Mouse (Mus musculus): ENCODE data around the gene Gm11077. TPM values are rescaled to one million over a fixed set of nuclear protein-coding genes. Genes with fewer than 3 reads are reported as not detected.
A peak's percentile ranks its signal among the peaks of the same experiment; 100 is the strongest.

Gm11077 gene
- total RNA-seq, 1 experiment: not detected

DNA sequence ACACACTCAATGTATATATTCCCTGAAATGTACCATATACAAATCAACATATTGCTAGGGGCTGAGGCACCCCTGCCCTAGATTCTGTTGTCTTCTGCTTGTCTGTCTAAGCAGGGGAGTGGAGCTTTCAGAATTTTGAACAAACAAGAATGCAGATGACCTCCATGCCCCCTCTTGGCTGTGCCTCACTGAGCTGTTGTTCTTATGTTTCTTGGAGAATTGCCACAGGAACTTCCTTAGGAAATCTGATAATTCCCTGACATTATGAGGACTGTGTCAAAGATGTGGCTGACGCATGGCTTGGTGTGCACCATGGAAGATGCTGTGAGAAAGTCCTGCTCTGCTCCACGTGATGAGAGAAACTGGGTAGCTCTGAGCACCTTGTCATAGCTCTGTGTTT is 57.0 kb downstream of the Gm11077 start:
- Histone ChIP-seq H3K4me3 (ENCODE audit: insufficient read depth in 1 of 2, low read depth in 1 of 2, low read length in 2 of 2, poor library complexity in 1 of 2, severe bottlenecking in 1 of 2) (no peak overlapping the region), H3K9ac (ENCODE audit: insufficient read depth, low read depth, low read length, poor library complexity, severe bottlenecking) (no peak overlapping the region), H3K36me3 (ENCODE audit: control insufficient read depth, insufficient read depth, low read length, poor library complexity, severe bottlenecking) (no peaks in the 10 kb centered on the region), H3K9me3 (ENCODE audit: control insufficient read depth, insufficient read depth, low read depth, low read length) (no peaks in the 10 kb centered on the region), H3K4me1 (ENCODE audit: control insufficient read depth in 2 of 2, insufficient read depth in 2 of 2, low read length in 2 of 2, poor library complexity in 1 of 2) (no peaks in the 10 kb centered on the region), H3K27ac (ENCODE audit: insufficient read depth, low read depth, low read length, poor library complexity, severe bottlenecking) (no peak overlapping the region)
- in situ Hi-C loops (cut with MboI; ENCODE audit: low sequenced_read_pairs in 2 of 2, unreplicated experiment in 2 of 2): no loop called here
- TF ChIP-seq HCFC1 (IDR thresholded peaks at IDR 0.05; ENCODE audit: borderline replicate concordance, insufficient read depth, low read length) (no peak), MAFK (IDR thresholded peaks at IDR 0.05; ENCODE audit: insufficient read depth, low read depth, low read length) (no peak), ZC3H11A (IDR thresholded peaks at IDR 0.05; ENCODE audit: borderline replicate concordance, low read depth, low read length) (no peak), CHD2 (IDR thresholded peaks at IDR 0.05; ENCODE audit: low read depth, low read length) (no peak), ZNF384 (IDR thresholded peaks at IDR 0.05; ENCODE audit: low read depth, low read length) (no peak)
- DNase-seq (ENCODE audit: low read depth, low spot score): no peak

DNA sequence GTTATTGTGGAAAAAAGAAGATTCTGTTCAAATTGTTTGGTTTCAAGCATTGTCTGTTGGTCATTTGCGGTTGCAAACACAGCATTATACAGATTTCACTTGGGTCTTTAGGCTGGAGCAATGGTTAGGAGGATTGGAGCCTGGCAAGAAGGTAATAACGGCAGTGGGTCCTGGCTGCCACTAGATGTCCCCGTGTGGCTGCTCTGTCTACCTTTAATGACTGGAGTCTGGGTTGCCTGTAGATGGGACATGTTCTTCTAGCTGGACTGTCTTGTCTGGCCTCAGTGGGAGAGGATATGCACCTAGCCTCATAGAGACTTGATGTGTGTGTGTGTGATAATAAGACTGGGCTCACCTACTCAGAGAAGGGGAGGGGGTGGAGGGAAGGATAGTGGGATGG is 60.8 kb downstream of the Gm11077 start:
- in situ Hi-C loops (cut with MboI; ENCODE audit: low sequenced_read_pairs in 2 of 2, unreplicated experiment in 2 of 2): no loop called here
- DNase-seq (ENCODE audit: low read depth, low spot score): peak; percentile 24
- TF ChIP-seq HCFC1 (IDR thresholded peaks at IDR 0.05; ENCODE audit: borderline replicate concordance, insufficient read depth, low read length): no peak
- no peak for TF ChIP-seq CHD2 (IDR thresholded peaks at IDR 0.05; ENCODE audit: low read depth, low read length)
- peak; percentile 43; the same call in 1 of the 2 replicates for TF ChIP-seq ZC3H11A (IDR thresholded peaks at IDR 0.05; ENCODE audit: borderline replicate concordance, low read depth, low read length)

DNA sequence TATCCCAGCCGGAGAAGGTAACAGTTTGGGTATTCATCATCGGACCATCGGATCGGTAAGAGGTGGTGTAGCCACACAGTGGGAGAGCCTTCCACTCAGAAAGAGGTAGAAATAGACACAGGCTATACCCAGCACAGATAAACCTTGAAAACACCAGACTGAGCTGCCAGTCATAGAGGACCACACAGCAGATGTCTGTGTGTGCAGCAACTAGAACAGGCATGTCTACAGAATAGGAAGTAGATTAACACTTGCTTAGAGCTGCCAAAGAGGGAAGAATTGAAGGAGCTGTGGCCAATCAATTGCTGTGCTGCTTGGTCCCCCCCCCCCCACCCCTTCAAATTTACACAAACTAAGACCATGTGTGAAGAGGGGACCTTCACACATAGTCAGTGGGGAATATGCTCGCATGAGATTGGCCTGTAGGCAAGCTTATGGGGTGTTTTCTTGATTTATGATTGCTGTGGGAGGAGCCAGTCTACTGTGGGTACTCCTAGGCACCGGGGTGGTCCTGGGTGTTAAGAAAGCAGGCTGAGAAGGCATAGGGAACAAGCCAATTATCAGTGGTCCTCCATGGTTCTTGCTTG is 64.7 kb downstream of the Gm11077 start:
- no peaks in the 10 kb centered on the region for H3K36me3 ChIP-seq (ENCODE audit: control insufficient read depth, insufficient read depth, low read length, poor library complexity, severe bottlenecking)
- TF ChIP-seq ZNF384 (IDR thresholded peaks at IDR 0.05; ENCODE audit: low read depth, low read length): no peak
- no peak for TF ChIP-seq ZC3H11A (IDR thresholded peaks at IDR 0.05; ENCODE audit: borderline replicate concordance, low read depth, low read length)
- no peak for TF ChIP-seq MAFK (IDR thresholded peaks at IDR 0.05; ENCODE audit: insufficient read depth, low read depth, low read length)
- no peaks in the 10 kb centered on the region for H3K4me1 ChIP-seq (ENCODE audit: control insufficient read depth in 2 of 2, insufficient read depth in 2 of 2, low read length in 2 of 2, poor library complexity in 1 of 2)
- no peak for DNase-seq (ENCODE audit: low read depth, low spot score)
- no peak overlapping the region for H3K4me3 ChIP-seq (ENCODE audit: insufficient read depth in 1 of 2, low read depth in 1 of 2, low read length in 2 of 2, poor library complexity in 1 of 2, severe bottlenecking in 1 of 2)
- no peaks in the 10 kb centered on the region for H3K9me3 ChIP-seq (ENCODE audit: control insufficient read depth, insufficient read depth, low read depth, low read length)
- no peak overlapping the region for H3K27ac ChIP-seq (ENCODE audit: insufficient read depth, low read depth, low read length, poor library complexity, severe bottlenecking)
- in situ Hi-C loops (cut with MboI; ENCODE audit: low sequenced_read_pairs in 2 of 2, unreplicated experiment in 2 of 2): no loop called here
- H3K9ac ChIP-seq (ENCODE audit: insufficient read depth, low read depth, low read length, poor library complexity, severe bottlenecking): no peak overlapping the region

More for the DNA sequence above, 60.8 kb downstream of the Gm11077 start:
- H3K9me3 ChIP-seq (ENCODE audit: control insufficient read depth, insufficient read depth, low read depth, low read length): no peaks in the 10 kb centered on the region
- H3K27ac ChIP-seq (ENCODE audit: insufficient read depth, low read depth, low read length, poor library complexity, severe bottlenecking): no peak overlapping the region
- H3K9ac ChIP-seq (ENCODE audit: insufficient read depth, low read depth, low read length, poor library complexity, severe bottlenecking): no peak overlapping the region
- no peaks in the 10 kb centered on the region for H3K4me1 ChIP-seq (ENCODE audit: control insufficient read depth in 2 of 2, insufficient read depth in 2 of 2, low read length in 2 of 2, poor library complexity in 1 of 2)
- no peaks in the 10 kb centered on the region for H3K36me3 ChIP-seq (ENCODE audit: control insufficient read depth, insufficient read depth, low read length, poor library complexity, severe bottlenecking)
- no peak overlapping the region for H3K4me3 ChIP-seq (ENCODE audit: insufficient read depth in 1 of 2, low read depth in 1 of 2, low read length in 2 of 2, poor library complexity in 1 of 2, severe bottlenecking in 1 of 2)

DNA sequence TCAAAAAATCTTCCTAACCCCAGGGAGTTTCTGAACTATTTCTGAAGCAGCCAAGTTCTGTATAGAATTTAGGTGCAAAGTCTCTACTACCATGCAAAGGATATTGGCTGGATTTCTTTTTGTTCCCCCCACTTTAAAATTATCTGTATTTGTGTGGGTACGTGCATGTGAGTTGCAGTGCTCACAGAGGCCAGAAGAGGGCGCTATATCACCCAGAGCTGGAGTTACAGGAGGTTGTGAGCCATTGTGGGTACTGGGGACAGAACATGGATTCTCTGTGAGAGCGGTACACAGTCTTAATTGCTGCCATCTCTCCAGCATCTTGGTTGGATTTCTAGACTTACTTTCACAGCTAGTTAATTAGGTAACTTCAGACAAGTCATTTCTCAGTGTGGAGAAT is 69.8 kb downstream of the Gm11077 start:
- H3K36me3 ChIP-seq (ENCODE audit: control insufficient read depth, insufficient read depth, low read length, poor library complexity, severe bottlenecking): no peaks in the 10 kb centered on the region
- no peaks in the 10 kb centered on the region for H3K9me3 ChIP-seq (ENCODE audit: control insufficient read depth, insufficient read depth, low read depth, low read length)
- TF ChIP-seq ZNF384 (IDR thresholded peaks at IDR 0.05; ENCODE audit: low read depth, low read length) (no peak), CHD2 (IDR thresholded peaks at IDR 0.05; ENCODE audit: low read depth, low read length) (no peak), ZC3H11A (IDR thresholded peaks at IDR 0.05; ENCODE audit: borderline replicate concordance, low read depth, low read length) (no peak), MAFK (IDR thresholded peaks at IDR 0.05; ENCODE audit: insufficient read depth, low read depth, low read length) (no peak)
- H3K9ac ChIP-seq (ENCODE audit: insufficient read depth, low read depth, low read length, poor library complexity, severe bottlenecking): no peak overlapping the region
- H3K27ac ChIP-seq (ENCODE audit: insufficient read depth, low read depth, low read length, poor library complexity, severe bottlenecking): no peak overlapping the region
- H3K4me3 ChIP-seq (ENCODE audit: insufficient read depth in 1 of 2, low read depth in 1 of 2, low read length in 2 of 2, poor library complexity in 1 of 2, severe bottlenecking in 1 of 2): no peak overlapping the region
- no peak for DNase-seq (ENCODE audit: low read depth, low spot score)
- in situ Hi-C loops (cut with MboI; ENCODE audit: low sequenced_read_pairs in 2 of 2, unreplicated experiment in 2 of 2): no loop called here
- H3K4me1 ChIP-seq (ENCODE audit: control insufficient read depth in 2 of 2, insufficient read depth in 2 of 2, low read length in 2 of 2, poor library complexity in 1 of 2): no peaks in the 10 kb centered on the region

DNA sequence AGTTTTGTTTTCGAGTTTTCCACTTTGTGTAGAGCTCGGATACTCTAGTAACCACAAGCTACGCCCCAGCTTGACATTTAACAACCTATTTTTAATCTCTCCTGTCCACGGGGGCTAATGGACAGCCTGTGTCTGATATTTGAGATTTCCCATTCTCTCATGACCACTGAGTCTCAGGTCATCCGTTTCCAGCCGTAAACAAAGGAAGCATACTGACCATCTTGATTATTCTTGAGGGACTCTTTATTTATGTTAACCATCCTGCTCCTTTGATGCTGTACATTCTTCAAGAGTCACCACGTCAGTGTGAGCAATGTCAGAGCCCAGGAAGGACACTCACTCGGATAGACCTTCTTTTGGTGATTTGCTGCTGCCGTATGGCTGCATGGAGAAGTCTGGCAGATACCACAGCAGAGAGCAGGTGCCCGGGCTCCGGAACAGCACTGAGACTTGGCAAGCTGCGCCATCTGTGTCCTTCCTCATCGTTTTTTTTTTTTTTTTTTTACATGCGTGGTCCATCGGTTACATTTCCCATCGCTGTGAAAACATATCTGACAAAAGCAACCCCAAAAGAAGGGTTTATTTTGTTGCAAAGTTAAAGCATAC is 70.5 kb downstream of the Gm11077 start:
- Histone ChIP-seq H3K4me3 (ENCODE audit: insufficient read depth in 1 of 2, low read depth in 1 of 2, low read length in 2 of 2, poor library complexity in 1 of 2, severe bottlenecking in 1 of 2) (no peak overlapping the region), H3K4me1 (ENCODE audit: control insufficient read depth in 2 of 2, insufficient read depth in 2 of 2, low read length in 2 of 2, poor library complexity in 1 of 2) (no peaks in the 10 kb centered on the region), H3K9me3 (ENCODE audit: control insufficient read depth, insufficient read depth, low read depth, low read length) (no peaks in the 10 kb centered on the region), H3K36me3 (ENCODE audit: control insufficient read depth, insufficient read depth, low read length, poor library complexity, severe bottlenecking) (no peaks in the 10 kb centered on the region), H3K9ac (ENCODE audit: insufficient read depth, low read depth, low read length, poor library complexity, severe bottlenecking) (no peak overlapping the region), H3K27ac (ENCODE audit: insufficient read depth, low read depth, low read length, poor library complexity, severe bottlenecking) (no peak overlapping the region)
- in situ Hi-C loops (cut with MboI; ENCODE audit: low sequenced_read_pairs in 2 of 2, unreplicated experiment in 2 of 2): no loop called here
- DNase-seq (ENCODE audit: low read depth, low spot score): no peak
- TF ChIP-seq ZNF384 (IDR thresholded peaks at IDR 0.05; ENCODE audit: low read depth, low read length): no peak
- TF ChIP-seq ZC3H11A (IDR thresholded peaks at IDR 0.05; ENCODE audit: borderline replicate concordance, low read depth, low read length): no peak
- no peak for TF ChIP-seq CHD2 (IDR thresholded peaks at IDR 0.05; ENCODE audit: low read depth, low read length)
- TF ChIP-seq MAFK (IDR thresholded peaks at IDR 0.05; ENCODE audit: insufficient read depth, low read depth, low read length): no peak
- TF ChIP-seq HCFC1 (IDR thresholded peaks at IDR 0.05; ENCODE audit: borderline replicate concordance, insufficient read depth, low read length): no peak
